10 mouse cellular contexts compared by ENCODE assay signal in the genomic region with DNA sequence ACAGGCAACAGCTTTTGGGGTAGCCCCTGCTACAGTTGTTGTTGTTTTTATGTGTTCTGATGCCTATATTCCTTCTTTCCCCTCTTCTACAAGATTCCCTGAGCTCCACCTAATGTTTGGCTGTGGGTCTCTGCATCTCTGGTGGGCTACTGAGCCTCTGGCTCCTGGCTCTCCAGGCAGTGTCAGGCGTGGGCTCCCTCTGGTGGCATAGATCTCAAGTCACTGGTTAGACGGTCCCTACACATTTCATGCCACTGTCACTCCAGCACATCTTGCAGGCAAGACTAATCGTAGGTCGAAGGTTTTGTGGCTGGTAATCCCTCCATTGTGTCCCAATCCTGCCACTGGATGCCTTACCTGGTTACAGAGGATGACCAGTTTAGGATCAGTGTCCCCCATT. TPM values are rescaled to one million over a fixed set of nuclear protein-coding genes. Genes with fewer than 3 reads are reported as not detected.
A peak's percentile ranks its signal among the peaks of the same experiment; 100 is the strongest.
DNase-seq lines count a peak whose midpoint lies in the region; ATAC-seq and TF ChIP-seq lines count a peak whose summit lies in the region.
"Had no signal": no experiment of that assay in that cellular context is flagged by ENCODE, and none has a peak within 500 bp of the region (broad histone marks: within the 10 kb centered on the region; RNA-seq: fewer than 3 reads in every experiment).

No protein-coding gene starts in this region.

- H3K4me3 ChIP-seq in intestine, postnatal 0 days (ENCODE audit: low read depth, low read length), result no peak overlapping the region
- H3K4me3 ChIP-seq in intestine, embryonic 16.5 days (ENCODE audit: low read length), result no peak overlapping the region
- no peak overlapping the region for H3K4me3 ChIP-seq in spleen, adult 2 months (ENCODE audit: extremely low read depth, insufficient read depth, insufficient read length)

- H3K9ac ChIP-seq in intestine, postnatal 0 days (ENCODE audit: low read depth, low read length), result no peak overlapping the region
- no peak overlapping the region for H3K9ac ChIP-seq in intestine, embryonic 16.5 days (ENCODE audit: low read depth, low read length)

- no peak for TF ChIP-seq POLR2A in spleen, adult 2 months (IDR thresholded peaks at IDR 0.05; ENCODE audit: low read depth, low read length)

- TF ChIP-seq CTCF in intestine, postnatal 0 days (IDR thresholded peaks at IDR 0.05; ENCODE audit: low read depth), result peak; percentile 63
- TF ChIP-seq CTCF in spleen, adult 2 months (IDR thresholded peaks at IDR 0.05; ENCODE audit: extremely low read depth, insufficient read depth, insufficient read length, insufficient replicate concordance), result peak; percentile 18; the same call in 1 of the 2 replicates

- no peak overlapping the region for H3K27ac ChIP-seq in intestine, postnatal 0 days (ENCODE audit: low read depth, low read length)
- H3K27ac ChIP-seq in intestine, embryonic 16.5 days (ENCODE audit: low read length), result no peak overlapping the region
- no peak overlapping the region for H3K27ac ChIP-seq in spleen, adult 2 months (ENCODE audit: insufficient read depth, low read length)

- WGBS in intestine, postnatal 0 days, result 35% methylated on average over 4 of the region's 4 CpGs
- 40% methylated on average over 4 of the region's 4 CpGs for WGBS in intestine, embryonic 16.5 days
- WGBS in spleen, adult 2 months, result 46% methylated on average over 4 of the region's 4 CpGs

- no peak for ATAC-seq in intestine, postnatal 0 days
- ATAC-seq in intestine, embryonic 16.5 days, result no peak
- no peak for ATAC-seq in frontal cortex, adult (ENCODE audit: low TSS enrichment)

- DNase-seq in spleen, adult 2 months (ENCODE audit: low read depth in 1 of 2, low spot score in 2 of 2), result no peak
- DNase-seq in spleen, postnatal 14 days (ENCODE audit: low spot score in 2 of 2), result no peak
- DNase-seq in embryo, embryonic 11 days, result peak; percentile 37
- DNase-seq in MN1 (ENCODE audit: low spot score), result no peak
- DNase-seq: adrenal gland, postnatal 10 days had no signal

- no peaks in the 10 kb centered on the region for H3K27me3 ChIP-seq in intestine, postnatal 0 days (replicated peaks; ENCODE audit: control insufficient read depth, insufficient read depth, low read length)
- H3K27me3 ChIP-seq in intestine, embryonic 16.5 days (replicated peaks; ENCODE audit: control insufficient read depth, insufficient read depth, low read length), result no peaks in the 10 kb centered on the region
- H3K27me3 ChIP-seq in spleen, adult 2 months (ENCODE audit: control insufficient read depth, insufficient read depth, low read length), result no peaks in the 10 kb centered on the region

- no peak overlapping the region for H3K4me2 ChIP-seq in intestine, postnatal 0 days (replicated peaks; ENCODE audit: low read depth)
- H3K4me2 ChIP-seq in intestine, embryonic 16.5 days (ENCODE audit: low read depth, low read length), result no peak overlapping the region

- no peaks in the 10 kb centered on the region for H3K36me3 ChIP-seq in intestine, postnatal 0 days (ENCODE audit: control insufficient read depth, insufficient read depth)
- H3K36me3 ChIP-seq in intestine, embryonic 16.5 days (ENCODE audit: control insufficient read depth, insufficient read depth, low read length), result no peaks in the 10 kb centered on the region
- H3K36me3 ChIP-seq in spleen, adult 2 months (ENCODE audit: control insufficient read depth, insufficient read depth, low read length), result no peaks in the 10 kb centered on the region

- no peaks in the 10 kb centered on the region for H3K4me1 ChIP-seq in intestine, postnatal 0 days (replicated peaks; ENCODE audit: control insufficient read depth, insufficient read depth, low read length)
- H3K4me1 ChIP-seq in intestine, embryonic 16.5 days (ENCODE audit: control insufficient read depth, insufficient read depth, low read length), result no peaks in the 10 kb centered on the region
- H3K4me1 ChIP-seq in spleen, adult 2 months (ENCODE audit: control insufficient read depth, insufficient read depth, insufficient read length), result peaks cover under 1% of the 10 kb centered on the region; the same call in 1 of the 2 replicates

- no peaks in the 10 kb centered on the region for H3K9me3 ChIP-seq in intestine, postnatal 0 days (ENCODE audit: control insufficient read depth)
- no peaks in the 10 kb centered on the region for H3K9me3 ChIP-seq in intestine, embryonic 16.5 days (ENCODE audit: control insufficient read depth, low read length)

RNA-seq across cellular contexts. Expression of a gene that starts 4.5 kb away (rescaled TPM):
- polyA plus RNA-seq in intestine, postnatal 0 days (2015; fragmentation: Nextera tagmentation; extraction: Ambion mirVana), result 59.1 and 60.1 TPM in 2 replicates
- 46.8 and 52.1 TPM in 2 replicates for polyA plus RNA-seq in intestine, embryonic 16.5 days (2015; fragmentation: Nextera tagmentation; extraction: Ambion mirVana)
- 1.0 and 1.1 TPM in 2 replicates for polyA plus RNA-seq in spleen, adult 2 months (2012; rRNA removed)

RNA-seq across cellular contexts. Expression of a gene that starts 26.7 kb away (rescaled TPM):
- polyA plus RNA-seq in intestine, postnatal 0 days (2015; fragmentation: Nextera tagmentation; extraction: Ambion mirVana), result not detected in 2 replicates
- polyA plus RNA-seq in intestine, embryonic 16.5 days (2015; fragmentation: Nextera tagmentation; extraction: Ambion mirVana), result not detected in 2 replicates
- not detected in 2 replicates for polyA plus RNA-seq in spleen, adult 2 months (2012; rRNA removed)
- polyA plus RNA-seq: large intestine, adult 2 months; lung, embryonic 16.5 days had no signal

RNA-seq across cellular contexts. Expression of a gene that starts 52.7 kb away (rescaled TPM):
- polyA plus RNA-seq in intestine, postnatal 0 days (2015; fragmentation: Nextera tagmentation; extraction: Ambion mirVana), result 0.17 TPM in 1 of 2 replicates, not detected in the other
- 0.15 and 0.20 TPM in 2 replicates for polyA plus RNA-seq in intestine, embryonic 16.5 days (2015; fragmentation: Nextera tagmentation; extraction: Ambion mirVana)
- polyA plus RNA-seq in spleen, adult 2 months (2012; rRNA removed), result not detected in 2 replicates
- polyA plus RNA-seq: large intestine, adult 2 months had no signal

Comparison
In these comparisons a context has a peak if more than half of its experiments do, and no peak if none do; other contexts are left out.
1. RNA of a gene that starts 4.5 kb away (polyA plus RNA-seq): 59.1 to 60.1 TPM in intestine, postnatal 0 days and 46.8 to 52.1 TPM in intestine, embryonic 16.5 days; 1.0 to 1.1 TPM in spleen, adult 2 months; every median in the first group is over 10 times any median in the second.